Mouse (Mus musculus) adrenal gland, postnatal 10 days (tissue): Measurements from ENCODE around the gene Cyp24a1. TPM values are rescaled to one million over a fixed set of nuclear protein-coding genes. Genes with fewer than 3 reads are reported as not detected.
"Not testable (repeated sequence)": the region's sequence is repeated elsewhere in the genome, so short reads cannot be mapped to it uniquely, and the experiment has no call there.

ENCODE experiments used
- DNase-seq: peaks from one replicate; pipeline ENCODE4 v3.0.0; 2021; ENCODE audit warnings: mixed read lengths
- total RNA-seq, 2 experiments: library from RNA; stranded (reverse); gene quantifications; 2 replicates each; pipeline ENCODE4 v1.2.3; 2021

The Cyp24a1 gene
- total RNA-seq, 2 experiments from 2014 or later, result not detected

GRCm38 (mm10) chr2:170494784-170495710 lies 1.9 kb downstream of the Cyp24a1 start:
- DNase-seq, result no peak

DNA sequence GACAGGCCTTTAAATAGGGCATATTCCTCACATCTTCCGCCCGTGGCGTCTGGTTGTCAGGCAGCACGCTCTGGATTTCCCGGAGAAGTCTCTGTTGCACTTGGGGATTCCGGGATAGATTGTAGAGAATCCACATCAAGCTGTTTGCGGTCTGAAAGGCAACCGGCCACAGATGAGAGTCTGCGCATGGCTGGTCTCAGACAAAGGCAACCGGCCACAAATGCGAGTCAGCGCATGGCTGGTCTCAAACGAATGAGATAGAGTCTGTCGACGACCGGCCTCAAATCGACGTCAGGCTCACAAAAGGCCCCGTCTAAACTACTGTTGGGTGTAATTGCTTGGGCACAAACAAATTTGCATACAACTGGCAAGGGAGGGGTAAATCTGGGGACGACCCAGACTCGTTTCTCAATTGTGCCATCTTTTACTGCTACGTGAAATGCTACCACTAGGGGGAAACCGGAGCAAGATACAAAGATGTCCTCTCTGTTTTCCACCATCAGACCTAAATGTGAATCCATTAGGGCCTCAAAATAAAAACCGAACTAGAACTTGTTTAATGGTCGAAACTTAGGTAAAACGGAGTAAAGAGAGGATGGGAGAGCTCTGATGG lies 8.9 kb downstream of the Cyp24a1 start:
- peak; percentile 28 for DNase-seq

- no peak for DNase-seq
These were observed 9.7 kb downstream of the Cyp24a1 start for GRCm38 (mm10) chr2:170487202-170487601.

- DNase-seq, result no peak
These were observed 13.0 kb downstream of the Cyp24a1 start for GRCm38 (mm10) chr2:170483914-170484313.

DNA sequence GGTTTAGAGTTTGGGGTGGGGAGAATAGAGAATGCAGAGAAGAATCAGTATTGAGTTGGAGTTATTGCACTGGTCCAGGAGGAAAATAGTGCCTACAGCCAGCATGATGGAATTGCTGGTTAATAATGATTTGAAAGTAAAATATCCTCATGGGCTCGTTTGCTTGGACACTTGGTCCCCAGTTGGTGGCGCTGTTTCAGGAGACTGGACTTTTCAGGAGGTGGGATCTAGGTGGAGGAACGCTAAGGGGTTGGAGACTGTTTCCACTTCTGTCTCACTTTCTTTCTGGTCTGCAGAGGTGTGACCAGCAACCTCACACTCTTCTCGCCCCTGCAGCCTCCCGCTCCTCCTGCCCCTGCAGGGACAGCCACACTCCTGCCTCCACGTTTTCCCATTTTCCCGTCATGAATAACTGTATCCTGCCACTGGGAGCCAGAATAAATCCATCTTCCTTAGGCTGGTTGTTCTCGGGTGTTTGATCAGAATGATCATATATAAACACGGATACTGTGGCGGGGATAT lies 14.9 kb downstream of the Cyp24a1 start:
- DNase-seq, result no peak

DNA sequence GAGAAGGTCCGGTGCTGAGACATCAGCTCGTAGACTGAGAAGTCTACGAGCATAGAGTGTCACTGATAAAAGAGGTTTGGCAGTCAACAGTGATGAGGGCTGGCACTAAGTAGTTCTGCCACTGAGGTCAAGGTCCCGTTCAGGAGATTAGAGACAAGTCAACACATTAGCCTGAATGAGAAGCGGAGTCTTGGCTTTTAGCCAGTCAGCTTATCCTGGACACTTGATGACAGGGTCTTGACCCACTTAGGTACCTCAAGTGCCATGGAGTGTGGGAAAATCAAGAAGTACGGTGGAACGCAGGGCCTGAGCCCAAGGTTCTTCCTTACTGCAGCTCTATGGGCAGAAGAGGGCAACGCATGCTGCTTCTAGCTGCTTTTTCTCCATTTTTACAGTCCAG lies 20.3 kb downstream of the Cyp24a1 start:
- DNase-seq, result no peak

GRCm38 (mm10) chr2:170476215-170476614 lies 20.7 kb downstream of the Cyp24a1 start:
- no peak for DNase-seq

DNA sequence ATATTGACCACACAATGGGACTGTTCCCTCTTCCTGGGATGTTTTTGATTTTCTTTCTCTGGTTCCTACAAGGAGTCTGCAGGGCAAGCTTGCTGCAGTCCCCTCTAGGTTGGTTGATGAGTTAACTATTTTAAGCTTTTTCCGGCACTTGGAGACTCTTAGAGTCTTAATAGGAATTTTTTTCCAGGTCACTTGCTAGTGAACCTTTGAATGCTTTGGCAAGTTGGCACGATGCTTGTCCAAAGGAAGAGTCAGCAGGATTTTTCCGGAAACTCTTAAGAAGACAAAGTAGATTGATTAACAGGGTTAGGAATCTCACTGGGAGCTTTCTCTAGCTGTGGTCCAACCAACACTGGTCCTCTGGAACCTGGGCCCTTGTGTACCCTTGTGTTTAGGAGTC lies 21.8 kb downstream of the Cyp24a1 start:
- no peak for DNase-seq

- no peak for DNase-seq
These were observed 22.8 kb downstream of the Cyp24a1 start for GRCm38 (mm10) chr2:170474125-170474524.

DNA sequence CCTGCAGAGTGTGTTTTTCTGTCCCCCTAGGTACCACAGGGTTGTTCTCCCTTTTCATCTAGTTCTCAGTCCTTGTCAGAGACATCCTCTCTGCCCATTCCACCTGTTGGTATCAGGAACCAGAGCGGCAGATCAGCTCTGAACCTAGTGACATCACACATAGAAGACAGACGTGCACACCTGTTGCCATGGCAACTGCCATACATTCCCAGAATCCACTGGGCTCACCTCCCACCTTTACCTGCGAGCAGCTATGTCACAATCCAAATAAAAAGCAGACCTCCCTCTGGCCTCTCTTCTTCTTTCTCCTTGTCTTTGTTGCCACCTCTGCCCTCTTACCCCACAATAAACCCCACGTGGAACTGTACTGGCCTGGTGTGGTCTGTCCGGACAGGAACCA lies 26.4 kb downstream of the Cyp24a1 start:
- DNase-seq, result no peak

- DNase-seq, result peak; percentile 78
These were observed 27.2 kb downstream of the Cyp24a1 start for GRCm38 (mm10) chr2:170469616-170470308.

GRCm38 (mm10) chr2:170468009-170468408 lies 28.9 kb downstream of the Cyp24a1 start:
- DNase-seq, result peak; percentile 14

DNA sequence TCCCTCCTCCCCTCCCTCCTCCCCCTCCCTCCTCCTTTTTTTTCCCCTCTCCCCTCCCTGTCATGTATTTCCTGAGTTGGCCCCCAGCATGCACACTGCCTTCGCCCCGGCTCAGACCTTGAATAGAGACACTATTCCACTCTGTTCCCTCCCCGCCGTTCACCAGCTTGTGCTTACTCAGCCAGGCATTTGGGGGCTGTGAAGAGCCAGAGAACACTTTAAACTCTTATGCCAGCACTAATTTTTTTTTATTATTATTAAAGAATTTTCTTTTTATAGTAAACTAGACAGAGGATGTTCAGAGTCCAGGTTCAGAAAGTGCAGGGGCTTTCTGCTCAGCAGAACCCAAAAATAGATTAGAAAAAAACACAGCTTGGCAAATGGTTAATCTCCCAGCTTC lies 32.1 kb downstream of the Cyp24a1 start:
- no peak for DNase-seq

DNA sequence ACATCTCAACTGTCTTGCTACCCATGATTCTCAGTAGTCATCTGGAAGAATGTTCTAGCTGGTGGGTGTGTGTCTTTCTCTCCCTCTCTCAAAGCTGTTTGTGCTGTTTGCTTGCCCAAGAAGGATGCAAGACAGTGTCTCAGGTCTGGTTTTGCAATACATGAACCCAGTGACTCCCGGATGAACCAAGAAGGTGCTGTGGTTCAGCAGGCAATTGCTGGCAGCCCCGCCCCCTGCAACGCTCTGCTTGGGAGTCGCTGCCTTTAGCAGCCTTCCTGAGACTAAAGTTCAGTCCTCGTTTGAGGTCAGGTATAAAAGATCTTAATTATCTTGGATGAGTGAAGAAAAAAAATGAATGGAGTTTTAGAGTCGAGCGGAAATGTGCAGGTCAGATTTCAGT lies 35.3 kb downstream of the Cyp24a1 start:
- DNase-seq, result no peak

- DNase-seq, result no peak
These were observed 37.1 kb downstream of the Cyp24a1 start for GRCm38 (mm10) chr2:170459805-170460204.

DNA sequence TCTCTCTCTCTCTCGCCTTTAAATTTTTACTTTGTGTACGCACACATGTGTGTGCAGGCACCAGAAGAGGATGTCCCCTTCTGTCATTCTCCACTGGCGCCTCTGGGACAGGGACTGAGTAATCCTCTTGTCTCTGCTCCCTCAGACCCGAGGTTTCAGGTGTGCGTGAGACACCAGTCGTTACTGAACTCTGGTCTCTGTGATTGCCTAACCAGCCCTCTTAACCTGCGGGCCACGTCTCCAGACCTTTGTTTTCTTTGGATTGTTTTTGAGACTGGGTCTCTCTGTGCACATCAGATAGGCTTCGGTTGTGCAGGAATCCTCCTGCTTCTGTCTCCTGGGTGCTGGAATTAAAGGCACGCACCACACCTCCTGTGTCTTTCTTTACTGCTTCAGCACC lies 37.8 kb downstream of the Cyp24a1 start:
- no peak for DNase-seq

GRCm38 (mm10) chr2:170453809-170454208 lies 43.1 kb downstream of the Cyp24a1 start:
- DNase-seq, result not testable (repeated sequence)

- peak; percentile 85 for DNase-seq
These were observed 46.0 kb downstream of the Cyp24a1 start for GRCm38 (mm10) chr2:170450933-170451332.

- DNase-seq, result no peak
These were observed 49.3 kb downstream of the Cyp24a1 start for GRCm38 (mm10) chr2:170447651-170448050.

DNA sequence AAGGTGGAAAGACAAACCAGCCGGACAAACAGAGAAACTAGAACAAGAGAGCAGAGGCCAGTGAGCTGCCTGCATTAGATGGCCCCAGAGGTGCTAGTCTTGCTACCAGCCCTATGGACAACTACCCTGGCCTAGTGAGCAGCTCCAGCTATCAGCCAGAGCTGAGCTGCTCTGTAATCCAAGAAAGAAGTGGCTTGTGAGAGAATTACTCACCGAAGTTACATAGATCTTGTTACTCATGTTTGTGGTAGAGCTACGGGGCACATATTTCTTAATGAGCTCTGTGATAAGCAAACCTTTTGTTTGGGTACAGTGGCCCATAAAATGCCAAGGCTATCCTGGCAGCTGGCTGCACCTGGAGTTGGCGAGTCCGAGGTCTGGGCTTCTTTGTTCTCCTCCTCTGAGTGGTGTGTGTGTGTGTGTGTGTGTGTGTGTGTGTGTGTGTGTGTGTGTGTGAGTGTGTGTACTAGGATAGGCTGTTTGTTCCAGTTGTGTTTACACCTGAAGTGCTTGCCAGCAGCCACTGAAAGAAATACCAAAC lies 50.0 kb downstream of the Cyp24a1 start:
- peak; percentile 16 for DNase-seq

GRCm38 (mm10) chr2:170445861-170446260 lies 51.1 kb downstream of the Cyp24a1 start:
- DNase-seq, result no peak

- DNase-seq, result peak; percentile 56
These were observed 54.4 kb downstream of the Cyp24a1 start for GRCm38 (mm10) chr2:170442535-170442934.
